Mouse (Mus musculus): Measurements from ENCODE around the gene Trim72.

The Trim72 gene

DNA sequence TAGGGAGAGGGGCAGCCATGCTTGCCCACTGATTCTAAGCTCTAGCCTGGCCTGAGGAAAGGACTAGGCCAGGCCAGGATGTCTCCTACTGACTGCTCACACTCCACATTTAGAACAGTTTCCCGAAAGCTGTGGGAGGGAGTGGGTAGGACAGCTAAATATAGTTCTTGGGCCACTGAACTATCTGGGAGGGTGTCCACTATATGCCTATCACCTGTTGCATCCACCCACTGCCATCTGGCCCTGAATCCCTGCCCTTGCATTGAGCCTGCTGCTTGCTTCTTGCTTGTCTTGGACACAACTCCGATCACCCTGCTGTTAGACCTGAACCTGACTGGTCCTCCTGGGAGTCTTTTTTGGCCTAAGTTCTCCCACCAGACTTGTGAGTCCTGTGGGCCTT is at the start of gene Trim72:
TSS of gene Trim72 (plus strand) at position 262 of the 400 bp plus-strand sequence.
- no peak for DNase-seq (ENCODE audit: low spot score)

DNA sequence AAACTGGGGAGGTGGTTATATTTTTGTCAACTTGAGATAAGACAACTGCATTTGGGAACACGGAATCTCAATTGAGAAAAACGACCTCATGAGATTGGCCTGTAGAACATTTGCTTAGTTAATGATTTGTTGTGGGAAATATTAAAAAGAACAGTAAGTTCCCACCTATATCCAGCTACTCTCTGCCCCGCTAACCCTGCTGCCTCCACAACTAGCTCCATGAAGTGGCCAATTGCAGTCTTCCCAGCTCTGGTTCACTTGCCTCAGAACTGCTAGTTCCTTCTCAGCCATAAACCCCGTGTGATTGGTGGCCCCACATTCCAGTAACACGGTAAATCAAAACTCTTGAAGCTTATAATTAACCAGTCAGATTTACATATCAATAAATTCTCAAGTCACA is 44.4 kb upstream of the Trim72 start:
- no peak for DNase-seq (ENCODE audit: low spot score)

- no peak for DNase-seq (ENCODE audit: low spot score)
Measured at GRCm38 (mm10) chr7:127966371-127966918, 37.3 kb upstream of the Trim72 start.

DNA sequence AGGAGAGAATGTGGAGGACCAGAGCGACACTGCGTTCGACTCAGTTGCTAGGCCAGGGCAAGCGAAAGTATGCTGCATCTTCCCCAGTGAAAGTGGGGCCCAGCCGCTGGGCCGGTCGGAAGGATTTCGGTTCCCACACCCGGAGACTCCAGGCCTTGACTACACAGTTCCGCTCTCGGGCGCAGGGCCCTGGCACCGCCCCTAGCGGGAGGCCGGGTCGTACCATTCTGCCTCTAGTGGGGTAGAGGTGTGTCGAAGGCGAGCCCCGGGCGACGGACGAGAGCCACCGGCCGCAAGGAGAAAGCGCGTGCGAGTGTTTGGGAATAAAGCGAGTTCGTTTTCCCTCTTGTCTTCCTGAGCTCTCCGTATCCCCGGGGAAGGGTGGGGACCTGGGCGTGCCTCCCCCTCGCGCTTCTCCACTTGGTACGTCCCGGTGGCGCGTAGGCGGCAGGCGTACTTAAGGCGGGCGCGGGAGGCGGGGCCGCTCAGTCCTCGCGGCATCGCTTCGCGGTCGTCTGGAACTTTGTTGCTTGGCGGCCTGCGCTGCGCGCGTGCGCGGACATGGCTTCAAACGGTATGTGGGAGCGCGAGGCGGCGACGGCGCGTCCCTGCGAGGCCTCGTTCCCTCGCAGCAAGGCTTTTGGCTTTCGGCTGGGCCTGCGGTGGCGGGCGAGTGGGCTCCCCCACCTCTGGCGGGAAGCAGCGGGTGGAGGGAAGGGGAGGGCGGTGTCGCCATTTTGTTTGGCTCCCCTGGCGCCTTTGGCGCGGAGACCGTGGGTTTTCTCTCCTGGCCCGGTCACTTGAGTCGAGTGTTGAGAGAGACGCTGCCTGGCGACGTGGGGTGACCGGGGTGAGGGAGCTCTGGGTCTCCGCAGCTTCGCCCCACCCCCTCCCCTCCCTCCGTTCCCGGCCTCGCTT is 36.5 kb upstream of the Trim72 start, which contains the start of gene Fus:
TSS of gene Fus (plus strand) at position 454 of the 918 bp plus-strand sequence.
- DNase-seq (ENCODE audit: low spot score), result peak; percentile 94

- no peak for DNase-seq (ENCODE audit: low spot score)
Measured at GRCm38 (mm10) chr7:127967922-127968828, 35.6 kb upstream of the Trim72 start.

GRCm38 (mm10) chr7:127974413-127974930 is 29.3 kb upstream of the Trim72 start:
- DNase-seq (ENCODE audit: low spot score), result no peak

DNA sequence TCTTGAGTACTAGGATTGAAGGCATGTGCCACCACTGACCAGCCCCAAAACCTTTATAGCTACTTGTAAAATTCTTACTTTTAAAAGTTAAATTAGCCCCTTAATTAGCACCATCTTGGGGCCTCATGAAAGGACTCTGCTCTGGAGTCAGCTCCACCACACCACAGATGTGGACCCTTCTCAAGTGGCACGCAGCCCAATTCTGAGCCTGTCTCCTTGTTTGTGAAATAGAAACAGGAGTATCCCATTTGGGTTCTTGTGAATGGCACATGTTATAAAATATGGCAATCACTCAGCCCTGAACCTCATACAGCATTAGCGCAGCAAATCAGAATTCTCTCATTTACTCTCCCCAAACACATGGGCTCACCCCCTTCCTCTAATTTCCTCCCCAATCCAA is 24.9 kb upstream of the Trim72 start:
- DNase-seq (ENCODE audit: low spot score), result no peak

GRCm38 (mm10) chr7:127980606-127981005 is 23.1 kb upstream of the Trim72 start:
- no peak for DNase-seq (ENCODE audit: low spot score)

- no peak for DNase-seq (ENCODE audit: low spot score)
Measured at GRCm38 (mm10) chr7:127988904-127989303, 14.8 kb upstream of the Trim72 start.

DNA sequence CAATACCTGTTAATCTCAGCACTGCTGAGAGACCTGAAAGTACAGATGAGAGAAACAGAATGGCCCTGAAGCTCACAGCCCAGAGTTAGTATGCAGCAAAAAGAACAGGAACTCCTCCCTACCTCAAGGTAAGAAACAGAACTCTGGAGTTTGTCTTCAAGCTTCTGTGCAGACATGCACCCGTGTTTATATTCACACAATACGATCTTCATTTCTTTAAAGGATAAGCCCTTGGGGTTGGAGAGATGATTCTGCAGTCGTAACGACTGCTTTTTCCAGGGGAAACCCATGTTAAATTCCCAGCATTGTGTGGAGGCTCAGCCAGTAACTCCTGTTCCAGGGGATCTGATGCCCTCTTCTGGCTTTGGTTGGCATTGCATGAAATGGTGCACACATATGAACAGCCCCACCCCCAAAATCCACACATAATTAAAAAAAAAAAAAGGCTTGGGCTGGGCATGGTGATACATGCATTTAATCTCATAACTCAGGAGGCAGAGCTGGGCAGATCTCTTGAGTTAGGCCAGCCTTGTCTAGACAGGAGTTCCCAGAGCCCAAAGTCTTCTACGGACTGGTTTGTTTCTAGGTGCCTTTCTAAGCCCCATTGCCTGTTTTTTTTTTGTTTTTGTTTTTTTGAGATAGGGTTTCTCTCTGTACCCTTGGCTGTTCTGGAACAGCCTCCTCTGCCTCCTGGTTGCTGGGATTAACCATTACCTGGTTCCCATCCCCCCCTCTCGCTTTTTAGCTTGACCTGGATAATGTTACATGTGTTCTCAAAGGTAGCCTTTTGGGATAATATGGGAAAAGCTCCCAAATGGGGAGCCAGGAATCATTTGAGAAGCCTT is 11.9 kb upstream of the Trim72 start:
- DNase-seq (ENCODE audit: low spot score), result peak; percentile 65

DNA sequence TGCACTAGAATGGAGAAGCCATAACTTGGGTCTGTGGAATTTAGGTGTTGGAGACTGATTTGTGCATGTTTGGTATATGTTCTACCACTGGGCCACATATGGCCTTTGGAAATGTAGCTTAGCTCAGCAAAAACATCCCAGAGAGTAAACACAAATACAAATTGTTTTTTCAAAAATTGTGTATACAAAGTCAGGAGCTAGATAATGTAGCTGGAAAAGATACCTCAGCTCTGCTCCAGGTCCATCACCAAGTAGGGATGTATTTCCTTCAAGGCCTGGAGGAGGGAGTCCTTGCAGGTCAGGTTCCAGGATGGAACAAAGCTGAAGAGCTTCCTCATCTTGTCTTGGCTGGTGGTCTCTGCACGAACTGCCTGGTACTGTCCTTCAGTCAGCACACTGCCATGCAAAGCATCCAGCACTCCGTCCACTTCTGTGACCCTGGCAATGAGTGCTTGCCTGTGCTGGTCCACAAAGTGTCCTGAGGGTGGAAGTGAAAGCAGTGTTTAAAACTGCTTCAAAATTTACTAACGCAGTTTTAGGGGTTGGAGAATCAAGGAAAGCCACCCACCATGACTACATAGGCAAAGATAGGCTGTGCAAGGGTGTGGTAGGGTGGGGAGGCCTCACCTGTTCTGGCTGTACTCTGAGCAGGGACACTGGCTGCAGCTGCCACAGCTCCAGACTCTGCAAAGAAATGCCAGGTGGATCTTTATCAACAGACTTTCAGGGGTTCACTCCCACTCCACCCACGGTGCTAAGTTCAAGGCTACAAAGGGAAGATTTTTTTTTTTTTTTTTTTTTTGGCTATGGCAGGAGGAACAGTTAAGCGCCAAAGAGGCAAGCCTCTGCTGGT is 11.0 kb upstream of the Trim72 start:
- DNase-seq (ENCODE audit: low spot score), result no peak

- no peak for DNase-seq (ENCODE audit: low spot score)
Measured at GRCm38 (mm10) chr7:127993341-127993977, 10.3 kb upstream of the Trim72 start, which contains the start of gene Pycard. TSS of gene Pycard (minus strand) at chr7:127993867.

DNA sequence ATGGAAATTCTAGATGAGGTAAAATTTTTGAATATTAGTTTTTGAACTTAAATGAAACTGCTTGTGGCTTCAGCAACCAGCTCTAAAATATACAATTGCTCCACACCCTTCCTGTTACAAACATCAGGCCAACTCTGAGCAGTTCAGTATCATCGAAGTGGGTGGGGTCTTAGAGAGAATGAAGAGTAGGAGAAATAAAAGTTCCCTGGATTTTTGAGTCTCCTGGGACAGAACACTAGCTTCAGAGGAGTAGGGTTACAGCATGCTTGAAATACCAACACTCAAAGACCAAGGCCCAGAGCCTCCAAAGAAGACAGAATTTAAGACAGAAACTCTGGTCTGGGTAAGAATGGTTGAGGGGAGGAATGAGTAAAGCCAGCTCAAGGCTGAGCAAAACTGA is 4.3 kb upstream of the Trim72 start:
- DNase-seq (ENCODE audit: low spot score), result no peak

- no peak for DNase-seq (ENCODE audit: low spot score)
Measured at GRCm38 (mm10) chr7:128000068-128000950, 3.4 kb upstream of the Trim72 start.

- DNase-seq (ENCODE audit: low spot score), result no peak
Measured at GRCm38 (mm10) chr7:128003098-128003497, 651 bp upstream of the Trim72 start.

DNA sequence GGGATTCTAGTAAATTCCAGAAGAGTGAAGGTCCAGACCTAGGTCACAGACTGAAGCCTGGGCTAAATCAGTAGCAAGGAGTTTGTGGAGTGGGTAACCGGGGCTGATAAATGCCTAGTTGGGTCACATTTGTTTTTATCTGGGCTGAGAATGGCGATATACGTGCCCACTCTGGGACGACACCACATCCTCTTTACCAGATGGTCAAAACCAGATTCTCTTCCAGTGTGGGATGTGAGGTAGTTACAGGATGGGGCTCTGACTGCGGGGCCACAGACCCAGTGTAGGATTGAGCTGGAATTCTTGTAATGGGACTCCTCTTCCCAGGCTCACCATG is 369 bp downstream of the Trim72 start:
- no peak for DNase-seq (ENCODE audit: low spot score)

- DNase-seq (ENCODE audit: low spot score), result no peak
Measured at GRCm38 (mm10) chr7:128004487-128005362, 976 bp downstream of the Trim72 start.

- DNase-seq (ENCODE audit: low spot score), result no peak
Measured at GRCm38 (mm10) chr7:128006193-128006592, 2.4 kb downstream of the Trim72 start.
